ENCODE assay signal across 9 mouse cellular contexts in genomic region chr2:52176537-52176936, GRCm38 (mm10).
DNase-seq lines count a peak whose midpoint lies in the region; ATAC-seq lines count a peak whose summit lies in the region.
"Had no signal": no experiment of that assay in that cellular context is flagged by ENCODE, and none has a peak within 500 bp of the region (broad histone marks: within the 10 kb centered on the region; RNA-seq: fewer than 3 reads in every experiment).

No protein-coding gene starts in this region.

- WGBS in forebrain, embryonic 16.5 days = 66% methylated on average over 8 of the region's 8 CpGs
- 49% methylated on average over 8 of the region's 8 CpGs for WGBS in liver, embryonic 11.5 days
- WGBS in liver, embryonic 12.5 days (ENCODE audit: insufficient replicate concordance) = 38% methylated on average over 8 of the region's 8 CpGs

- peaks cover 7% of the 10 kb centered on the region; the same call in 1 of the 2 replicates for H3K4me1 ChIP-seq in forebrain, embryonic 16.5 days (replicated peaks; ENCODE audit: control insufficient read depth, insufficient read depth, low read length)
- no peaks in the 10 kb centered on the region for H3K4me1 ChIP-seq in liver, embryonic 11.5 days (replicated peaks; ENCODE audit: control insufficient read depth, insufficient read depth, low read length)
- H3K4me1 ChIP-seq in liver, embryonic 12.5 days = no peaks in the 10 kb centered on the region
- H3K4me1 ChIP-seq: heart, embryonic 13.5 days had no signal

- H3K27ac ChIP-seq in forebrain, embryonic 16.5 days (ENCODE audit: low read length) = peak overlapping the region; percentile 84
- H3K27ac ChIP-seq in liver, embryonic 11.5 days (ENCODE audit: low read depth, low read length) = no peak overlapping the region
- H3K27ac ChIP-seq in liver, embryonic 12.5 days = no peak overlapping the region
- H3K27ac ChIP-seq: heart, embryonic 13.5 days had no signal

- H3K27me3 ChIP-seq in forebrain, embryonic 16.5 days (replicated peaks; ENCODE audit: control insufficient read depth, insufficient read depth, low read length) = no peaks in the 10 kb centered on the region
- H3K27me3 ChIP-seq in liver, embryonic 11.5 days (replicated peaks; ENCODE audit: control insufficient read depth, insufficient read depth, low read length) = no peaks in the 10 kb centered on the region
- no peaks in the 10 kb centered on the region for H3K27me3 ChIP-seq in liver, embryonic 12.5 days (replicated peaks)
- H3K27me3 ChIP-seq: heart, embryonic 13.5 days had no signal

- no peaks in the 10 kb centered on the region for H3K36me3 ChIP-seq in forebrain, embryonic 16.5 days (ENCODE audit: control insufficient read depth, insufficient read depth)
- H3K36me3 ChIP-seq in liver, embryonic 11.5 days (ENCODE audit: control insufficient read depth, insufficient read depth, low read length) = no peaks in the 10 kb centered on the region
- H3K36me3 ChIP-seq in liver, embryonic 12.5 days = no peaks in the 10 kb centered on the region
- H3K36me3 ChIP-seq: heart, embryonic 13.5 days had no signal

- no peak overlapping the region for H3K4me2 ChIP-seq in forebrain, embryonic 16.5 days (ENCODE audit: low read length)
- no peak overlapping the region for H3K4me2 ChIP-seq in liver, embryonic 11.5 days
- no peak overlapping the region for H3K4me2 ChIP-seq in liver, embryonic 12.5 days
- H3K4me2 ChIP-seq: heart, embryonic 13.5 days had no signal

- no peak overlapping the region; the same call in 1 of the 2 replicates for H3K9ac ChIP-seq in forebrain, embryonic 16.5 days (replicated peaks; ENCODE audit: low read depth, low read length)
- no peak overlapping the region for H3K9ac ChIP-seq in liver, embryonic 11.5 days (ENCODE audit: low read depth, low read length)
- no peak overlapping the region for H3K9ac ChIP-seq in liver, embryonic 12.5 days
- H3K9ac ChIP-seq: heart, embryonic 13.5 days had no signal

- peak; percentile 81 for DNase-seq in heart, adult 11 months
- DNase-seq in heart, postnatal 4 days = no peak
- peak; percentile 51 to 86 for DNase-seq in left cerebral cortex, adult 8-10 months (ENCODE audit: low spot score in 2 of 2)
- DNase-seq in thymus, postnatal 0 days (ENCODE audit: low spot score) = peak; percentile 62
- DNase-seq in urinary bladder, postnatal 36 days (ENCODE audit: low spot score in 2 of 2) = no peak
- no peak for DNase-seq in liver, embryonic 11.5 days (ENCODE audit: low spot score)

- peak; percentile 97 for ATAC-seq in forebrain, embryonic 16.5 days
- no peak for ATAC-seq in liver, embryonic 11.5 days (replicated peaks; ENCODE audit: low FRiP score)
- no peak for ATAC-seq in liver, embryonic 12.5 days

- no peak overlapping the region for H3K4me3 ChIP-seq in forebrain, embryonic 16.5 days (replicated peaks; ENCODE audit: low read length)
- no peak overlapping the region for H3K4me3 ChIP-seq in liver, embryonic 11.5 days (ENCODE audit: low read depth, low read length)
- H3K4me3 ChIP-seq in liver, embryonic 12.5 days = no peak overlapping the region
- H3K4me3 ChIP-seq: heart, embryonic 13.5 days had no signal

- H3K9me3 ChIP-seq in forebrain, embryonic 16.5 days (ENCODE audit: control insufficient read depth, low read length) = no peaks in the 10 kb centered on the region
- no peaks in the 10 kb centered on the region for H3K9me3 ChIP-seq in liver, embryonic 11.5 days (ENCODE audit: control insufficient read depth, low read length)
- H3K9me3 ChIP-seq in liver, embryonic 12.5 days (replicated peaks) = no peaks in the 10 kb centered on the region
- H3K9me3 ChIP-seq: heart, embryonic 13.5 days had no signal

Comparison
In these comparisons a context has a peak if more than half of its experiments do, and no peak if none do; other contexts are left out.
1. DNase-seq: peak in heart, adult 11 months (single experiment), left cerebral cortex, adult 8-10 months (2 of 2) and thymus, postnatal 0 days (single experiment); none in heart, postnatal 4 days (single experiment), urinary bladder, postnatal 36 days (0 of 2) and liver, embryonic 11.5 days (single experiment).